Mouse (Mus musculus): ENCODE measurements around the gene Gm49342.

Gene Gm49342

DNA sequence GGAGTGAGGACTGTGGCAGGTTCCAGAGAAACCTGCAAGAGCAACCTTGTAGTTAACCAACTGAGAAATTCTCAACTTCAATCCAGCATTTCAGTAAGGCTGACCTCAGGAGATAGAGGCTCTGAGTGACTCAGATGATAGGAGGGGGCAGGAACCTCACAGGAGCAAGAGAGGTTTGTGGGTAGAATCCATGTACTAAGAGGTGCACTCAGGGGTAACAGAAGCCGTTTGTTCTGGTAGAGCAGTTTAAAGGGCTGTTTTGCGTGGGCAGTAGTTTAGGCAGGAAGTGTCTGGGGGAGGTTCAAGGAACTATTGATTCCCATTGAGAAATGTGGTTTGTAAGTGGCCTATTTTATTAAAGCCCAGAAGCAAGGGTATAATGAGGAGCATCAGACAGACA is 36.9 kb downstream of the Gm49342 start:
- no peak for DNase-seq (ENCODE audit: low read depth)

DNA sequence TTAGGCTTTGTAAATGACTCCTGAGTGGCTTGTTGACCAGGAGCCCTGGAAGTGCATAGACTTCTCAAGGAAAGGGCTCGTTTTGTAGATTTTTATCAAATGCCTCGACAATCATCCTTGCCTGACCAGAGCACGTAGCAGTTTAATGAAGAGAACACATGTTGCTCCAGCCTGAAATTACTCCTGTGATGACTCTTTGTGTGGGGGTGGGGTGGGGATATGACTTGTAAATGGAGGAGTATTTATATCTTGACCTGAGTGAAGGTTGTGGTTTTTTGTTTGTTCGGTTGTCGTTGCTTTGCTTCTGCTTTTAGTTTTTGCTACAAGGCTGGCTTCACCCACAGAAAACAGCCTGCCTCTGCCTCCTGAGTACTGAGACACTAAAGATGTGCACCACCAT is 37.5 kb downstream of the Gm49342 start:
- no peak for DNase-seq (ENCODE audit: low read depth)

DNA sequence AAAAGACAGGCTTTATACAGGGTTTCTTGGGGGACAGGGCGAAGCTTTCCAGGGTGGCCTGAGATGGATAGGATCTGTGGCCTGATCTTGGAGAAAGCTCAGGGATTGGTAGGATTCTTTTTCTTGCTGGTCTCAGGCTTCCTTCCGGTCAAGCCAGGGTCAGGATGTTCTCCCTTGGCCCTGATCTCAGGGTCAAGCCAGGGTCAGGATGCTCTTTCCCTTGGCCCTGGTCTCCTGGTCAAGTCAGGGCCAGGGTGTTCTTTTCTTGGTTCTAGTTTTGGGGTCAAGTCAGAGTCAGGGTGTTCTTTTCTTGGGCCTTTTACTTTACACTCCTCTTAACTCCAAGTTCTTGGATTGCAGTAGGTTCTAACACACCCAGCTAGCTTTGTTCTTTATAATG is 43.4 kb downstream of the Gm49342 start:
- no peak for DNase-seq (ENCODE audit: low read depth)

DNA sequence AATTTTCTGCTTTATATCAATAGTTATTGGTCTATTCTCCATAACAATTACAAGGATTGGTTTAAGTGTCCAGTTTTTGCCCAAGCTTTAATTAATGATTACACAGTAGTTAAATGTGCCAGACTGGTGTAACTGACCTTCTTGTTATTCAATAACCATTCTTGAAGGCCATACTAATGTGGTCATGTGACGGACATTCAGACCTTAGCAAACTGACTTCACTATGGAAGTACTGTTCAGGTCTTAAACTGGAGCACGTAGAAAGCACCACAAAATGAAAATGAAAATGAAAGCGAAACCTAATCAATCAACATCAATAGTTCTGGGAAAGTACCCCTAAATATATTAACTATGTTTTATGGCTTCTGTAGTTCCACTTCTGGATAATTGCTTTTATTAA is 46.7 kb downstream of the Gm49342 start:
- no peak for DNase-seq (ENCODE audit: low read depth)

DNA sequence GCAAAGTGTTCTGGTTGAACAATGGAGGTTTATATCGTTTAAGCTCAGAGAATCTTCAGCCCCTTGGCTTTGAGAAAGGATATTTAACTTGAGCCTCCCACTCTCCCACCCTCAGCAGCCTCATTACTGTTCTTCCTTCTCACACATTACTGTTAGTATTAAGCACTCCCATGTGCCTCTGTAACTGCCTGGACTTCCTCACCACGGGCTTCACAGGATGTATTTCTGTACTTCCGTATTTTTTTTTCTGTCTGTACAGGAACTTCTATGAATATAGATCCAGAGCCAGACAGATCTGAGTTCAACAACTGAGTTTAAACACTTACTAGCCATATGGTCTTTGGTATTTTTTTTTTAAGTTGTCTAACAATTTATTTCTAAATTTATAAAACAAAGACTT is 52.8 kb downstream of the Gm49342 start:
- no peak for DNase-seq (ENCODE audit: low read depth)

DNA sequence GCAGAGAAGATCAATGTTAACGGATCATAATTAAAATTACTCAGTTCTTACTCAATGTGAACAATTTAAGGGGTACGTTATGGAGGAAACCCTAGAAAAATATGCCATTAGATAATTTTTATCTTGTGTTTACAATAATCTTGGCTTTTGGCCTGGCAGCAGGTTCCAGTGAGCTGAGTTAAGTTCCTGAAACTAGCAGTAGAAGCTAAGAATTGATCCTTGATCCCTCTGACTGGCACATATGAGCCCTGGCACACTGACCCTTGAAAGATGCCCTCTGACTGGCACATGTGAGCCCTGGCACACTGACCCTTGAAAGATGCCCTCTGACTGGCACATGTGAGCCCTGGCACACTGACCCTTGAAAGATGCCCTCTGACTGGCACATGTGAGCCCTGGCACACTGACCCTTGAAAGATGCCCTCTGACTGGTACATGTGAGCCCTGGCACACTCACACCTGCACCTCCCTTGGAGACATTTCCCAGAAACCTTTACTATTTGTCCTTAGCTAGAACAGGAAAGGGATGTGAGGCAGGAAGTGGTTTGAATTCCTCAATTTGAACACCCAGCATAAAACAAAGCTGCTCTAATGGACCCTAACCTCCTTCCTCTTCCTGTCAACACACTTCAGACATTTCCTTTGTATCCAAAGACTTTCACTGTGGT is 53.8 kb downstream of the Gm49342 start:
- DNase-seq (ENCODE audit: low read depth), result no peak

DNA sequence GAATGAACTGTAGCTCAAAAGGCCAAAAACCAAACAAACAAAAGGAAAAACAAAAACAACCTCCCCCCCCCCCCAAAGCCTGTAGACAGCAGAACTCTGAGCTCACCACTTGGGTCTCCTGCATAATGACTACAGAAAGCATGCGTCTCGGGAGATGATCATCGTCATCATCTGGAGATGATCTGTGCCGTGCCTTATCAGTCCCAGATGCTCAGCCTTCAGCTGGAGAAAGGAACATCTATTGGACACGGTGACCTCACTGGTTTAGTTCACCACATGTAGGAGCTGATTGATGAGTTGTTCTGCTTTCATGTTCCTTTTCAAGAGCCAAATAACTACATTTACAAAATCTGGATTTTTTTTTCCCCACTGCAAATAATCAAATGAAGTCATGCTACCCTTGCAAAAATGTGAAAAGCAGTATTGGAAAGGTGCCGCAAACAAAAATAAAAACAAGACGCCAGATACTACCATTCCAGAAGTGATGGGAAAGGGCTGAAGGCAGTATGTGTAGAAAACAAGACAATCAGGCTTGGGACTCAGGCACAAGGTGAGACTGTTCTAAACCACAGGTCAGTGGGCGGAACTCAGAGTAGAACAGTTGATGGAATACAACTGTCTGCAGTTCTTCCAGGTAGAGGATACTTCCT is 63.0 kb downstream of the Gm49342 start, which contains the start of gene Rnase10:
Gene Rnase10, plus strand, starts transcription at position 600 of the 650 bp plus-strand sequence.
- no peak for DNase-seq (ENCODE audit: low read depth)

DNA sequence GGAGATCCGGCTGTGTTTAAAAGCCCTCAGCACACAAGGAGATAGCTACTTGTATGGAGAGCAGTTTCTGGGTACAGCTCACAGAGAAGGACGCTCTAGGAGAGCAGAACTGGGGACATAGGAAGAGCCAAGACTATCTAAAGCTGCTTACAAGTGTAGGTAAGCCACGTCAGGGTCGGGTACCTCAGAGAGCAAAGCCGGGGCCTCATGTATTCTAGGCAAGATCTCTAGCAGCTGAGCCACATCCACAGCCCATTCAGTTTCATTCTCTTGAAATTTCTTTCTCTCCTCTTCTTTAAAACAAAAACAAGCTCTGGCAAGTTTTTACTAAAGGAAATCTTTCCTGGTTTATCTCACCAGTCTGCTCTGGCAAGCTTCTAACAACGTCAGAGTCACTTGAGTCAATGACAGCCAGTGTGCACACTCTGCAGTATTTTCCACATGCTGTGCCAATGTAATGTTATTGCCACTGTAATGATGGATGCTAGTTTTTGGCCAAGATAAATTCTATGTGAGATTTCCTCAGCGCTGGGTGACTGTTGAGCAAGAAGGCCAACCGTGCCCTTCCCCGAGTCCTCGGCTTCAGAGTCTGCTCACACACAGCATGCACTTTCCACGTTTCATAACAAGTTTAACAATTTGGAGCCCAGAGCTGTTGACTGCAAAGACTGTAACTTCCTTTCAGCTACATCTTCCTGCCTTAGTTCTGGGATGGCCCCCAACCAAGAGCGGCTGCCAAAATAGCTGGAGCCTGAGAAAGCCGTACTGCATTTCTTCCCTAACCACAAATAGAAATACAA is 63.8 kb downstream of the Gm49342 start:
- no peak for DNase-seq (ENCODE audit: low read depth)

DNA sequence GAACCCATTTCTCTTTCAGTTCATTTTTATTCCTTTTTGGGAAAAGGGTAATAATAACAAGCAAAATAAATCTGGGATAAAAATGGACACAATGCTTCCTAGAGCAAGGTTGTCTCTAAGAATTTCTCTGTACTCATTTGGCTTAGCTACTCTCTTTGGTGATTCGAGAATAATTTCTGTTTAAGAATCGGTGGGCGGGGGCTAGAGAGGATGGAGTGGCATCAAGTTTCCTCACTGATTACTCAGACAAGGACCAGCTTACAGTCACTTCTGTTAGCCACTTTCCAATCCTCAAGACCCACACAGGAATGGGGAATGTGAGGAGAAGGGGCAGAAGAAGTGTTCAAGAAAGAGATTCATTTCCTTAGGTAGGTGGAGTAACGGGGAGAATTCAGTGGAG is 64.5 kb downstream of the Gm49342 start:
- DNase-seq (ENCODE audit: low read depth), result no peak

DNA sequence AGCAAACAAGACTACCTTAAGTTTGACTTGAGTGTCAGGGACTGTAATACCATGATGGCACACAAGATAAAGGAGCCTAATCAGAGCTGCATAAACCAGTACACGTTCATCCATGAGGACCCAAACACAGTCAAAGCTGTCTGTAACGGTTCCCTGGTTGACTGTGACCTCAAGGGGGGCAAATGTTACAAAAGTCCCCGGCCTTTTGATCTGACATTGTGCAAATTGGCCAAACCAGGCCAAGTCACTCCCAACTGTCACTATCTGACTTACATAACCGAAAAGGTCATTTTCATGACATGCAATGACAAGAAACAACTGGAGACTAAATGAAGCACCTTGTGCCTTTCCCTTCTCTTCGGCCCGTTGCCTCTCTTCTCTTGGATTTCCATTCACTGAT is 65.3 kb downstream of the Gm49342 start:
- no peak for DNase-seq (ENCODE audit: low read depth)

Data from c-Kit-positive CD71-negative TER-119-negative erythroid progenitor cells, embryonic 14.5 days (primary cell).